Mouse (Mus musculus) erythroblast, adult 5-6 weeks (primary cell): ENCODE results near the gene Olfr1416. TPM values are rescaled to one million over a fixed set of nuclear protein-coding genes. Genes with fewer than 3 reads are reported as not detected.

Source experiments
- ATAC-seq: replicated peaks from 2 replicates; pipeline ENCODE4 v1.8.0; 2016; ENCODE audit warnings: moderate number of reproducible peaks, mild to moderate bottlenecking, moderate TSS enrichment, inconsistent platforms; ENCODE audit not compliant: poor library complexity, low FRiP score, severe bottlenecking
- total RNA-seq, 2 experiments: library from RNA; stranded (forward) in 1 of 2; stranded (reverse) in 1 of 2; fragments of 150-400 nt in 1 of 2; fragments of 200-764, 138-1000 nt in 1 of 2; gene quantifications; 2 replicates each; pipeline versions ENCODE4 v1.2.3 to v1.2.4; 2015 to 2017; ENCODE audit warnings: low replicate concordance in 2 of 2

Olfr1416 gene
- total RNA-seq, 2 experiments from 2014 or later, result not detected

DNA sequence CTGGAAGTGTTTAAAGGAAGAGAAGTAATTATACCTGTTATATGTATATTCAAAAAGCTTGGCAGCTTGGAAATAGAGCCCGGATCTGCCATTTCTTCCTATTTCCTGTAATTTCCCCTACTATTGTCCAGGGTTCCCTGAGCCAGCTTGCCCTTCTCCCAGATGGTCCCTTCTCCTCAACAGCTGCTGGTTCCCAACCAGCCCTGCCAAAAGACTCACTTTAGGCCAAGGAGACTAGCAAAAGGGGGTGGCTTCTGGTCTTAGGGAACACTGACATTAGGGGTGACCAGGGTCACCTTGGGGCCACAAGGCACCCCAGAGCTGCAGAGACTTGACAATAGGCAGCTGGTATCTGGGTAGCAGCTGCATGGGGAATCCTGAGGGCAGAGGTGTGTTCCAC lies 49.9 kb downstream of the Olfr1416 start:
- ATAC-seq, result no peak

DNA sequence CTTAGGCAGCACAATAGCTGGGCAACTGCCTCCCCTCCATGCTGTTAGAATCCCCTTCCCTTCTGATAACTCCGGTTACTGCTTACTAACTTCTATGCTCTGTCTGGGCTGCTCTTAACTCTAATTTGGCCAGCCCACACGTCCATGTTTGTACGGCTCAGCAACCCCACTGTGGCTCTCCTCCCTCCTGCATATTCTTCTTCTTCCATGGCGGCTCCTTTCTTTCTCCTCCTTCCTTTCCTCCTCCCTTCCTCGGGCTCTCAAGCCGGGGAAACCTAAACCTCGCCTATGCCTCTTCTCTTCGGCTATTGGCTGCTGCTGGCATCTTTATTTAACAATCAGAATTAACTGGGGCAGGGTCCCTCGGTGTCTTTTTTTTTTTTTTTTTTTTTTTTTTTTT lies 52.1 kb downstream of the Olfr1416 start:
- no peak for ATAC-seq

GRCm38 (mm10) chr1:92432098-92432497 lies 52.8 kb downstream of the Olfr1416 start:
- no peak for ATAC-seq

DNA sequence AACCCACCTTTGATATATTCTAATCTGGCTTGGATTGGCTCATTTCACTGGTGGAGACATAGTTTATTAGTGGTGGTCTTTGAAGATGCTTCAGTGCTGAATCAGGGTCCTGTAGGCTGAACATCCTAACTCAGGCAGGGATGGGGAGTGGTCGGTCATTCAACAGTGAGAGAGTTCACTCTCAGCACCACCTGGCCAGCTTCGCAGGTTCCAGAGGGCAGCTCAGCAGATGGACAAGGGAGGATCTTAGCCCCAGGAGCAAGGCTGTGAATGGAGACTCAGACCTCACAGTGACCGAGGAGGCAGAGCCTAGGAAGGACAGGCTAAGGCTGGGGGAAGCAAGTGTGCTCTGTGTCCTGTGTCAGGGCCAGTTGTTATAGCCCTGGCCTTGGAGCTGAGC lies 53.5 kb downstream of the Olfr1416 start:
- ATAC-seq, result no peak

DNA sequence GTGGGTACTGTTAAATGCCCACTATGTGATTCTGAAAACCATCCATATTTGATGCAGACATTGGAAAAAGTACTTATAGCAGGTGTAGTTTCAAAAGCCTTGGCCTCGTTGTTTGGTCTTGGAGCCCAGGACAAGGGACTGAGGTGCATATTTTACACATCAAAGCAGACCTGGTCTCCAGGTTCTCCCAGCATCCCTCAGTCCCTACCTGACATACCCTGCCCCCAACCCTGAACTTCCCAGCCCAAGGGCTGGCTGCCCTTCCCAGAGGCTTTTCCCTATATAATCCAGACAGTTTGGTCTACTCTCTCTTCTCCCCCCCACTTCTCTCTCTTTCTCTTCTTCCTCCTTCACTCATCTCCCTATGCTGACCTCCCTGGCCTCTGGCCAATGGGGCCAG lies 53.9 kb downstream of the Olfr1416 start:
- no peak for ATAC-seq

Other genes with a start within 250 kb of the Olfr1416 start
- gene Ndufa10, start 11.3 kb downstream of the Olfr1416 start, total RNA-seq (2015; ENCODE audit: low replicate concordance), result 47.2 and 55.0 TPM in 2 replicates
- 14.1 and 42.1 TPM in 2 replicates for gene Ndufa10, start 11.3 kb downstream of the Olfr1416 start, total RNA-seq (2017; ENCODE audit: low replicate concordance)
- not detected in 2 replicates for gene Olfr1415, start 11.0 kb upstream of the Olfr1416 start, total RNA-seq (2015; ENCODE audit: low replicate concordance)
- gene Olfr1415, start 11.0 kb upstream of the Olfr1416 start, total RNA-seq (2017; ENCODE audit: low replicate concordance), result not detected in 2 replicates
- not detected in 2 replicates for gene Olfr1414, start 33.5 kb upstream of the Olfr1416 start, total RNA-seq (2015; ENCODE audit: low replicate concordance)
- not detected in 2 replicates for gene Olfr1414, start 33.5 kb upstream of the Olfr1416 start, total RNA-seq (2017; ENCODE audit: low replicate concordance)
- gene Olfr1413, start 86.2 kb upstream of the Olfr1416 start, total RNA-seq (2015; ENCODE audit: low replicate concordance), result not detected in 2 replicates
- not detected in 2 replicates for gene Olfr1413, start 86.2 kb upstream of the Olfr1416 start, total RNA-seq (2017; ENCODE audit: low replicate concordance)
- not detected in 2 replicates for gene Olfr1412, start 100.7 kb upstream of the Olfr1416 start, total RNA-seq (2015; ENCODE audit: low replicate concordance)
- not detected in 2 replicates for gene Olfr1412, start 100.7 kb upstream of the Olfr1416 start, total RNA-seq (2017; ENCODE audit: low replicate concordance)
- gene Olfr1411, start 109.3 kb upstream of the Olfr1416 start, total RNA-seq (2015; ENCODE audit: low replicate concordance), result not detected in 2 replicates
- gene Olfr1411, start 109.3 kb upstream of the Olfr1416 start, total RNA-seq (2017; ENCODE audit: low replicate concordance), result not detected in 2 replicates
- gene Olfr1410, start 120.7 kb upstream of the Olfr1416 start, total RNA-seq (2015; ENCODE audit: low replicate concordance), result not detected in 2 replicates
- gene Olfr1410, start 120.7 kb upstream of the Olfr1416 start, total RNA-seq (2017; ENCODE audit: low replicate concordance), result not detected in 2 replicates
- gene Olfr12, start 132.7 kb upstream of the Olfr1416 start, total RNA-seq (2015; ENCODE audit: low replicate concordance), result not detected in 2 replicates
- gene Olfr12, start 132.7 kb upstream of the Olfr1416 start, total RNA-seq (2017; ENCODE audit: low replicate concordance), result not detected in 2 replicates
- gene Cops9, start 156.9 kb upstream of the Olfr1416 start, total RNA-seq (2015; ENCODE audit: low replicate concordance), result 37.2 and 48.6 TPM in 2 replicates
- 8.2 and 24.3 TPM in 2 replicates for gene Cops9, start 156.9 kb upstream of the Olfr1416 start, total RNA-seq (2017; ENCODE audit: low replicate concordance)
- not detected in 2 replicates for gene Otos, start 163.7 kb upstream of the Olfr1416 start, total RNA-seq (2015; ENCODE audit: low replicate concordance)
- gene Otos, start 163.7 kb upstream of the Olfr1416 start, total RNA-seq (2017; ENCODE audit: low replicate concordance), result 0.70 and 1.1 TPM in 2 replicates